Comparison of ENCODE assay signal across 8 mouse cellular contexts in genomic region chr15:102296368-102297006, GRCm38 (mm10). TPM values are rescaled to one million over a fixed set of nuclear protein-coding genes. Genes with fewer than 3 reads are reported as not detected.
DNase-seq lines count a peak whose midpoint lies in the region; ATAC-seq and TF ChIP-seq lines count a peak whose summit lies in the region.

No protein-coding gene starts in this region.

- TF ChIP-seq POLR2A in testis, adult 2 months (IDR thresholded peaks at IDR 0.05; ENCODE audit: control insufficient read depth, low read depth, low read length) = no peak

- no peak for DNase-seq in testis, postnatal 10 days (ENCODE audit: low spot score)
- DNase-seq in liver = peak; percentile 29
- no peak for DNase-seq in cerebellum, postnatal 4 days (ENCODE audit: low spot score in 2 of 2)
- no peak for DNase-seq in kidney, postnatal 25 days
- no peak for DNase-seq in Muller cell, postnatal 12 days (ENCODE audit: inconsistent ontology term)

- H3K9me3 ChIP-seq in stomach, embryonic 16.5 days (replicated peaks; ENCODE audit: control insufficient read depth, low read length) = no peaks in the 10 kb centered on the region

- peaks cover 2% of the 10 kb centered on the region; the same call in 1 of the 2 replicates for H3K36me3 ChIP-seq in testis, adult 2 months (ENCODE audit: control insufficient read depth, insufficient read depth, low read length)
- 0 out of 2 replicates have a peak, but pooled peaks cover 13% of the 10 kb centered on the region for H3K36me3 ChIP-seq in stomach, embryonic 16.5 days (ENCODE audit: control insufficient read depth, insufficient read depth, low read length)

- peak overlapping the region; percentile 70 for H3K27ac ChIP-seq in testis, adult 2 months (ENCODE audit: control insufficient read depth, insufficient read depth, low read depth, low read length)
- H3K27ac ChIP-seq in stomach, embryonic 16.5 days (ENCODE audit: low read length) = no peak overlapping the region

- H3K4me3 ChIP-seq in testis, adult 2 months (ENCODE audit: control insufficient read depth, low read depth, low read length) = peak overlapping the region; percentile 87
- H3K4me3 ChIP-seq in stomach, embryonic 16.5 days (replicated peaks; ENCODE audit: low read length) = peak overlapping the region; percentile 81

- WGBS in stomach, embryonic 16.5 days = 4% methylated on average over 24 of the region's 24 CpGs

- H3K27me3 ChIP-seq in testis, adult 2 months (ENCODE audit: control insufficient read depth, insufficient read depth, low read length) = no peaks in the 10 kb centered on the region
- H3K27me3 ChIP-seq in stomach, embryonic 16.5 days (ENCODE audit: control insufficient read depth, insufficient read depth, low read length) = no peaks in the 10 kb centered on the region

- peak overlapping the region; percentile 76 for H3K9ac ChIP-seq in stomach, embryonic 16.5 days (ENCODE audit: low read length)

- no peak for TF ChIP-seq CTCF in testis, adult 2 months (IDR thresholded peaks at IDR 0.05; ENCODE audit: control insufficient read depth, insufficient read depth, insufficient replicate concordance, low read depth, low read length)

- H3K4me1 ChIP-seq in testis, adult 2 months (ENCODE audit: control insufficient read depth, insufficient read depth, low read length) = no peaks in the 10 kb centered on the region
- peaks cover 8% of the 10 kb centered on the region; the same call in 1 of the 2 replicates for H3K4me1 ChIP-seq in stomach, embryonic 16.5 days (ENCODE audit: control insufficient read depth, insufficient read depth, low read length)

- peak overlapping the region; percentile 87 for H3K4me2 ChIP-seq in stomach, embryonic 16.5 days (ENCODE audit: low read depth, low read length)

- ATAC-seq in erythroid progenitor cell, adult 5-6 weeks (replicated peaks; ENCODE audit: low FRiP score, poor library complexity, severe bottlenecking) = peak; percentile 54
- peak; percentile 42; the same call in 1 of the 2 replicates for ATAC-seq in stomach, embryonic 16.5 days (ENCODE audit: insufficient read depth, low FRiP score)

RNA-seq across cellular contexts. Expression of gene Espl1, which starts 0.4 kb away (rescaled TPM):
- polyA plus RNA-seq in testis, adult 2 months (2012; rRNA removed) = 41.4 and 45.3 TPM in 2 replicates
- 145 and 158 TPM in 2 replicates for total RNA-seq in erythroid progenitor cell, adult 5-6 weeks (2015; ENCODE audit: low replicate concordance)
- 127 and 176 TPM in 2 replicates for total RNA-seq in erythroid progenitor cell, adult 5-6 weeks (2017; ENCODE audit: low replicate concordance)
- polyA plus RNA-seq in stomach, embryonic 16.5 days (2015; fragmentation: Nextera tagmentation; extraction: Ambion mirVana) = 17.9 and 21.9 TPM in 2 replicates

RNA-seq across cellular contexts. Expression of gene Mfsd5, which starts 17.2 kb away (rescaled TPM):
- polyA plus RNA-seq in testis, adult 2 months (2012; rRNA removed) = 12.1 and 14.3 TPM in 2 replicates
- total RNA-seq in erythroid progenitor cell, adult 5-6 weeks (2015; ENCODE audit: low replicate concordance) = 8.8 and 19.1 TPM in 2 replicates
- total RNA-seq in erythroid progenitor cell, adult 5-6 weeks (2017; ENCODE audit: low replicate concordance) = 3.1 and 5.1 TPM in 2 replicates
- polyA plus RNA-seq in stomach, embryonic 16.5 days (2015; fragmentation: Nextera tagmentation; extraction: Ambion mirVana) = 71.5 and 83.5 TPM in 2 replicates

RNA-seq across cellular contexts. Expression of gene Gm9918, which starts 26.1 kb away (rescaled TPM):
- 0.08 and 0.10 TPM in 2 replicates for polyA plus RNA-seq in testis, adult 2 months (2012; rRNA removed)
- not detected in 2 replicates for total RNA-seq in erythroid progenitor cell, adult 5-6 weeks (2015; ENCODE audit: low replicate concordance)
- not detected in 2 replicates for total RNA-seq in erythroid progenitor cell, adult 5-6 weeks (2017; ENCODE audit: low replicate concordance)
- 0.16 and 0.28 TPM in 2 replicates for polyA plus RNA-seq in stomach, embryonic 16.5 days (2015; fragmentation: Nextera tagmentation; extraction: Ambion mirVana)

RNA-seq across cellular contexts. Expression of gene Pfdn5, which starts 29.4 kb away (rescaled TPM):
- 296 and 331 TPM in 2 replicates for polyA plus RNA-seq in testis, adult 2 months (2012; rRNA removed)
- total RNA-seq in erythroid progenitor cell, adult 5-6 weeks (2015; ENCODE audit: low replicate concordance) = 121 and 130 TPM in 2 replicates
- 68.3 and 116 TPM in 2 replicates for total RNA-seq in erythroid progenitor cell, adult 5-6 weeks (2017; ENCODE audit: low replicate concordance)
- 305 and 321 TPM in 2 replicates for polyA plus RNA-seq in stomach, embryonic 16.5 days (2015; fragmentation: Nextera tagmentation; extraction: Ambion mirVana)

RNA-seq across cellular contexts. Expression of gene Myg1, which starts 35.0 kb away (rescaled TPM):
- polyA plus RNA-seq in testis, adult 2 months (2012; rRNA removed) = 30.3 and 34.3 TPM in 2 replicates
- total RNA-seq in erythroid progenitor cell, adult 5-6 weeks (2015; ENCODE audit: low replicate concordance) = 27.8 and 39.0 TPM in 2 replicates
- 16.2 and 29.7 TPM in 2 replicates for total RNA-seq in erythroid progenitor cell, adult 5-6 weeks (2017; ENCODE audit: low replicate concordance)
- polyA plus RNA-seq in stomach, embryonic 16.5 days (2015; fragmentation: Nextera tagmentation; extraction: Ambion mirVana) = 80.7 and 81.8 TPM in 2 replicates
